Mouse (Mus musculus): ENCODE measurements at regions not wholly inside any gene's neighbourhood (a gene's known extent, or its start where the extent isn't known, plus 50 kb on each side); places are given as distances from the start of the nearest gene placed in this dataset.
"Not testable (repeated sequence)": the region's sequence is repeated elsewhere in the genome, so short reads cannot be mapped to it uniquely, and the experiment has no call there.

GRCm38 (mm10) chr7:111843715-111844114, 63.9 kb upstream of the Galnt18 start:
- DNase-seq (ENCODE audit: low spot score) = no peak

DNA sequence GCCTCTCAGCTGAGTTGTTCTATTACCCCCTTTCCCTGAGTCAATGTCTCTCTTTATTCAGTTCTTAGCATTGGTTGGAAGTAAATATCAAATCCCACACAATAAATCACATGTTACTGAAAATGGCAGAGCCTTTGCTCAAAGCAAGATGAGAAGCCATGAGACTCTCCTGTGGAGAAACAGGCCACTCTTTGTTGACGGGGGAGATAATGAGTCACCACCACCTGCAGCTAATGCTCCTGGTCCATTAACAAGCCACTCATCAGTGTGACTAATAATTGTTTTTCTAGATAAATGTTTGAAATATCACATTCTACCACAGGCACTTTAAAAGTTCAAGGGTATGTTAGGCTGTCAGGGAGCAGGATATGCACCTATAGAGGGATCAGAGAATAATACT, 61.0 kb upstream of the Galnt18 start:
- no peak for DNase-seq (ENCODE audit: low spot score)

GRCm38 (mm10) chr7:111838162-111838561, 58.4 kb upstream of the Galnt18 start:
- DNase-seq (ENCODE audit: low spot score) = no peak

DNA sequence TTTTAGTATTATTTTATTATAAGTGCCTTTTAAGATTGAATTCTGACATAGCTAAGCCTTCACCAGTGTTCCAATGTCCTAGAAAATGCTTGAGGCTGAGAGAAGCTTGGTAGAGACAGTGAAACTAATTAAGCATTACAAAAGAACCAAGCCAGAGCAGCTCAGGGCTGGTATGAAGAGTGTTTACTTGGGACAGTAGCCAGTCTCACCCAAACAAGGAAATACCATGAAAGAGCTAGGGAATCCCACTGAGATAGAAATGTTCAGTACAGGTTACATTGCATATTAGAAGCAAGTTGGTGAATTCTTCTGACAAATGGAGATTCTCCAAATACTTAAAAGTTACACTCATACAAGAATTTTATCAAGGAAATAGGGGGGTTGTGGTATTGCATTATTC, 54.6 kb upstream of the Galnt18 start:
- not testable (repeated sequence) for DNase-seq (ENCODE audit: low spot score)

DNA sequence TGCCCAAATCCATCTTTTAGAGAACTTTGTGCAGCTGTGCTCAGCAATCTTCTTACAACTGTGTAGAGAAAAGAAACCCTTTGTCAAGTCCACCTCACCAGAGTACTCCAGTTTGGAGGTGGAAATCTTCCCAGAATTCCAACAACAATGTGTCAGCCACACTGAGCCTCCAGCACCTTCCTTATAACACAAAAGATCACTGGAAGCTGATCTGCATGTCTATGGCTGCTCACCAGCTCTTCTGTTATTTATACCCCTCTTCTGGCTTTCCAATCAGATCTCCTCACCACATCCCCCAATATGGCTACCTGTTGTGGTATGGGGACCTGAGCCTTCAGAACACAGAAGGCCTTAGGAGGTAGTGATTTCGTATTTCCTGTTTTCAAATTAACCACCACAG, 50.2 kb upstream of the Galnt18 start:
- no peak for DNase-seq (ENCODE audit: low spot score)
